Comparison of ENCODE assay signal across 19 mouse cellular contexts in genomic region chr9:62348050-62348449, GRCm38 (mm10). TPM values are rescaled to one million over a fixed set of nuclear protein-coding genes. Genes with fewer than 3 reads are reported as not detected.
DNase-seq lines count a peak whose midpoint lies in the region; ATAC-seq and TF ChIP-seq lines count a peak whose summit lies in the region.
"Had no signal": no experiment of that assay in that cellular context is flagged by ENCODE, and none has a peak within 500 bp of the region (broad histone marks: within the 10 kb centered on the region; RNA-seq: fewer than 3 reads in every experiment).

No protein-coding gene starts in this region.

- H3K4me3 ChIP-seq in heart, adult 2 months, result no peak overlapping the region
- H3K4me3 ChIP-seq in kidney, adult 2 months (ENCODE audit: insufficient read depth, low read depth, low read length), result no peak overlapping the region
- H3K4me3 ChIP-seq in CH12.LX (replicated peaks in 1 of 3; ENCODE audit: low read depth in 2 of 3, low read length in 2 of 3, poor library complexity in 1 of 3), result peak overlapping the region in 1 of 3 experiments; percentile 25
- H3K4me3 ChIP-seq in forebrain, embryonic 13.5 days, result no peak overlapping the region
- H3K4me3 ChIP-seq: gastrocnemius, adult 2 months; midbrain, embryonic 12.5 days; neural tube, embryonic 15.5 days; stomach, embryonic 15.5 days had no signal

- no peak for TF ChIP-seq CTCF in heart, adult 2 months (IDR thresholded peaks at IDR 0.05)
- TF ChIP-seq CTCF in kidney, adult 2 months (conservative IDR thresholded peaks at IDR 0.05; ENCODE audit: insufficient read depth, insufficient read length, low read depth, low read length), result no peak
- TF ChIP-seq CTCF in CH12.LX (conservative IDR thresholded peaks at IDR 0.05 in 1 of 2, IDR thresholded peaks at IDR 0.05 in 1 of 2; ENCODE audit: low read depth in 2 of 2, low read length in 2 of 2), result no peak

- in situ Hi-C loops in CH12.LX (cut with MboI; ENCODE audit: low pct_ligation_motif_present, low pct_unique_long_range_greater_than_20kb, low sequenced_read_pairs), result no loop called here

- no peak for ATAC-seq in forebrain, embryonic 13.5 days
- ATAC-seq: forebrain, postnatal 0 days; hindbrain, postnatal 0 days had no signal

- H3K4me2 ChIP-seq in CH12.LX (ENCODE audit: insufficient read depth, low read depth, poor library complexity, severe bottlenecking), result peak overlapping the region; percentile 53
- no peak overlapping the region for H3K4me2 ChIP-seq in forebrain, embryonic 13.5 days
- H3K4me2 ChIP-seq: midbrain, embryonic 12.5 days; neural tube, embryonic 15.5 days; stomach, embryonic 15.5 days had no signal

- H3K27me3 ChIP-seq in heart, adult 2 months (ENCODE audit: control insufficient read depth, insufficient read depth, low read length), result no peaks in the 10 kb centered on the region
- H3K27me3 ChIP-seq in kidney, adult 2 months (replicated peaks; ENCODE audit: control insufficient read depth, insufficient read depth, low read length), result no peaks in the 10 kb centered on the region
- H3K27me3 ChIP-seq in CH12.LX (replicated peaks), result no peaks in the 10 kb centered on the region
- H3K27me3 ChIP-seq in forebrain, embryonic 13.5 days, result no peaks in the 10 kb centered on the region
- H3K27me3 ChIP-seq: midbrain, embryonic 12.5 days; neural tube, embryonic 15.5 days; stomach, embryonic 15.5 days had no signal

- intact Hi-C loops in heart, adult 2 months (cut with DNase I), result no loop called here

- no peak for TF ChIP-seq EP300 in heart, adult 2 months (IDR thresholded peaks at IDR 0.05; ENCODE audit: insufficient read depth, low read depth, low read length)
- TF ChIP-seq EP300 in CH12.LX (IDR thresholded peaks at IDR 0.05; ENCODE audit: low read length), result peak; percentile 34; the same call in 1 of the 2 replicates

- dilution Hi-C loops in CH12.LX (cut with MboI; ENCODE audit: extremely low pct_ligation_motif_present, extremely low pct_unique_long_range_greater_than_20kb, low sequenced_read_pairs), result no loop called here

- 79% methylated on average over 10 of the region's 10 CpGs for WGBS in heart, adult 2 months
- 65% methylated on average over 10 of the region's 10 CpGs for WGBS in kidney, adult 2 months
- WGBS in forebrain, embryonic 13.5 days, result 86% methylated on average over 10 of the region's 10 CpGs

- H3K9ac ChIP-seq in heart, adult 2 months (ENCODE audit: low read depth, low read length), result no peak overlapping the region
- peak overlapping the region; percentile 30 for H3K9ac ChIP-seq in CH12.LX (ENCODE audit: insufficient read depth, low read depth)
- no peak overlapping the region for H3K9ac ChIP-seq in forebrain, embryonic 13.5 days
- H3K9ac ChIP-seq: forebrain, postnatal 0 days; liver, embryonic 14.5 days; midbrain, embryonic 12.5 days; neural tube, embryonic 15.5 days; stomach, embryonic 15.5 days had no signal

- no peaks in the 10 kb centered on the region for H3K9me3 ChIP-seq in CH12.LX (replicated peaks; ENCODE audit: low read length)
- H3K9me3 ChIP-seq in forebrain, embryonic 13.5 days (replicated peaks), result no peaks in the 10 kb centered on the region
- H3K9me3 ChIP-seq: midbrain, embryonic 12.5 days; neural tube, embryonic 15.5 days; stomach, embryonic 15.5 days had no signal

- H3K27ac ChIP-seq in heart, adult 2 months, result no peak overlapping the region
- H3K27ac ChIP-seq in kidney, adult 2 months (ENCODE audit: insufficient read depth, low read depth, low read length), result 0 out of 2 replicates have a peak overlapping the region, but pooled peaks have one; percentile 8
- peak overlapping the region; percentile 50 for H3K27ac ChIP-seq in CH12.LX (ENCODE audit: insufficient read depth, low read depth)
- no peak overlapping the region; the same call in 1 of the 2 replicates for H3K27ac ChIP-seq in forebrain, embryonic 13.5 days
- H3K27ac ChIP-seq: hindbrain, postnatal 0 days; liver, embryonic 14.5 days; macrophage; neural tube, embryonic 15.5 days; stomach, embryonic 15.5 days had no signal

- H3K36me3 ChIP-seq in heart, adult 2 months (ENCODE audit: control insufficient read depth, insufficient read depth, low read length), result peaks cover 11% of the 10 kb centered on the region
- no peaks in the 10 kb centered on the region for H3K36me3 ChIP-seq in kidney, adult 2 months (ENCODE audit: control insufficient read depth, insufficient read depth, low read length)
- peaks cover 2 to 49% of the 10 kb centered on the region in 2 experiments for H3K36me3 ChIP-seq in CH12.LX (replicated peaks in 1 of 2; ENCODE audit: control insufficient read depth in 1 of 2, insufficient read depth in 1 of 2, low read length in 1 of 2)
- H3K36me3 ChIP-seq in forebrain, embryonic 13.5 days (ENCODE audit: poor library complexity, severe bottlenecking), result no peaks in the 10 kb centered on the region
- H3K36me3 ChIP-seq: midbrain, embryonic 12.5 days; neural tube, embryonic 15.5 days; stomach, embryonic 15.5 days had no signal

- no peak for TF ChIP-seq RAD21 in CH12.LX (IDR thresholded peaks at IDR 0.05; ENCODE audit: low read depth, low read length)

- peaks cover 30% of the 10 kb centered on the region for H3K4me1 ChIP-seq in heart, adult 2 months (ENCODE audit: control insufficient read depth, insufficient read depth, low read length)
- H3K4me1 ChIP-seq in kidney, adult 2 months (ENCODE audit: control insufficient read depth, insufficient read depth, low read length), result peaks cover 43% of the 10 kb centered on the region
- H3K4me1 ChIP-seq in CH12.LX (ENCODE audit: control insufficient read depth in 1 of 2, insufficient read depth in 2 of 2), result peaks cover 27 to 56% of the 10 kb centered on the region in 2 experiments
- peaks cover 65% of the 10 kb centered on the region for H3K4me1 ChIP-seq in forebrain, embryonic 13.5 days

- no peak for TF ChIP-seq POLR2A in heart, adult 2 months (IDR thresholded peaks at IDR 0.05; ENCODE audit: insufficient read depth, low read depth, low read length)
- no peak for TF ChIP-seq POLR2A in kidney, adult 2 months (IDR thresholded peaks at IDR 0.05; ENCODE audit: low read depth, low read length)
- TF ChIP-seq POLR2A in CH12.LX (IDR thresholded peaks at IDR 0.05; ENCODE audit: low read depth, low read length), result no peak

- H3K79me2 ChIP-seq in heart, adult 2 months (replicated peaks; ENCODE audit: control insufficient read depth, insufficient read depth, low read length), result peaks cover 7% of the 10 kb centered on the region
- H3K79me2 ChIP-seq in CH12.LX (replicated peaks; ENCODE audit: control insufficient read depth, extremely low read depth, insufficient read depth, poor library complexity, severe bottlenecking), result peaks cover 97% of the 10 kb centered on the region

- DNase-seq in heart, adult 11 months, result peak; percentile 91
- DNase-seq in heart, adult 2 months, result no peak
- DNase-seq in kidney, adult 2 months, result no peak
- DNase-seq in kidney, postnatal 4 days, result no peak
- DNase-seq in CH12.LX (ENCODE audit: extremely low read depth) (peak; percentile 46), ZHBTc4 (ENCODE audit: low read depth, low spot score) (peak; percentile 72)
- no peak for DNase-seq in spleen, adult 18-20 months
- DNase-seq: adrenal gland, postnatal 10 days; forebrain, postnatal 0 days; gastrocnemius, adult 2 months; kidney, postnatal 14 days; layer of hippocampus, postnatal 36 days had no signal

TF ChIP-seq in CH12.LX, 34 proteins besides CTCF, POLR2A, EP300 and RAD21 (continues in another document):
- TF ChIP-seq CHD2 (IDR thresholded peaks at IDR 0.05; ENCODE audit: low read length) (no peak; the same call in 1 of the 2 replicates), MXI1 (IDR thresholded peaks at IDR 0.05; ENCODE audit: low read depth, low read length) (peak; percentile 92), ZNF384 (IDR thresholded peaks at IDR 0.05; ENCODE audit: low read depth, low read length) (no peak), JUND (conservative IDR thresholded peaks at IDR 0.05; ENCODE audit: low read depth, low read length) (no peak), E2F4 (IDR thresholded peaks at IDR 0.05; ENCODE audit: insufficient replicate concordance, low read depth, low read length) (no peak), MAZ (IDR thresholded peaks at IDR 0.05; ENCODE audit: low read depth, low read length) (no peak; the same call in 1 of the 2 replicates), NELFE (IDR thresholded peaks at IDR 0.05; ENCODE audit: low read depth, low read length) (no peak), TCF12 (IDR thresholded peaks at IDR 0.05; ENCODE audit: low read depth, low read length) (no peak), ZMIZ1 (IDR thresholded peaks at IDR 0.05; ENCODE audit: low read depth, low read length) (no peak), KAT2A (IDR thresholded peaks at IDR 0.05; ENCODE audit: insufficient replicate concordance, low read length) (no peak), TBP (conservative IDR thresholded peaks at IDR 0.05; ENCODE audit: low read depth, low read length) (no peak), MYC (IDR thresholded peaks at IDR 0.05; ENCODE audit: low read depth, low read length) (peak; percentile 74), GABPA (IDR thresholded peaks at IDR 0.05; ENCODE audit: insufficient replicate concordance, low read depth, low read length) (no peak), ZC3H11A (IDR thresholded peaks at IDR 0.05; ENCODE audit: low read depth, low read length) (no peak), ETS1 (conservative IDR thresholded peaks at IDR 0.05; ENCODE audit: low read depth, low read length) (no peak), PAX5 (IDR thresholded peaks at IDR 0.05; ENCODE audit: low read length) (no peak), JUN (IDR thresholded peaks at IDR 0.05; ENCODE audit: insufficient read depth, low read depth, low read length) (no peak), HCFC1 (IDR thresholded peaks at IDR 0.05; ENCODE audit: low read depth, low read length) (no peak), USF1 (IDR thresholded peaks at IDR 0.05; ENCODE audit: low read depth, low read length) (peak; percentile 5; the same call in 1 of the 2 replicates), CHD1 (IDR thresholded peaks at IDR 0.05; ENCODE audit: low read depth, low read length) (no peak), UBTF (IDR thresholded peaks at IDR 0.05; ENCODE audit: low read depth, low read length) (no peak), NRF1 (IDR thresholded peaks at IDR 0.05; ENCODE audit: low read depth, low read length) (no peak), RCOR1 (conservative IDR thresholded peaks at IDR 0.05; ENCODE audit: low read depth, low read length) (no peak), MAFK (IDR thresholded peaks at IDR 0.05; ENCODE audit: insufficient replicate concordance, low read length) (no peak), IRF4 (IDR thresholded peaks at IDR 0.05; ENCODE audit: low read depth, low read length) (0 out of 2 replicates have a peak, but pooled peaks have one; percentile 25)

RNA-seq across cellular contexts. Expression of gene Anp32a, which starts 7.0 kb away (rescaled TPM):
- total RNA-seq in heart, adult 2 months (2021), result 100 to 1,000 TPM; 189 to 204 TPM
- 28.8 and 68.2 TPM in 2 replicates for polyA plus RNA-seq in heart, adult 2 months (2012; rRNA removed)
- 32.0 and 61.3 TPM in 2 replicates for polyA plus RNA-seq in kidney, adult 2 months (2012; rRNA removed)
- total RNA-seq in CH12.LX (2012; rRNA removed) (585 and 608 TPM in 2 replicates), CH12.LX (2014; rRNA removed) (809 and 869 TPM in 2 replicates)
- 1,207 and 1,391 TPM in 2 replicates for polyA plus RNA-seq in CH12.LX (2012; ENCODE audit: insufficient read length, low read depth)
- polyA plus RNA-seq in forebrain, embryonic 13.5 days (2015; fragmentation: Nextera tagmentation; extraction: Ambion mirVana), result 254 and 256 TPM in 2 replicates

Comparison
In these comparisons a context has a peak if more than half of its experiments do, and no peak if none do; other contexts are left out.
1. DNase-seq: peak in heart, adult 11 months (single experiment), CH12.LX (single experiment) and ZHBTc4 (single experiment); none in heart, adult 2 months (0 of 2), kidney, adult 2 months (single experiment), kidney, postnatal 4 days (0 of 2) and spleen, adult 18-20 months (0 of 2).
2. H3K27ac ChIP-seq: peak in kidney, adult 2 months (single experiment) and CH12.LX (single experiment); none in heart, adult 2 months (single experiment) and forebrain, embryonic 13.5 days (single experiment).